Mouse (Mus musculus) liver, embryonic 14.5 days (tissue): ENCODE measurements around the gene Adgre5. TPM values are rescaled to one million over a fixed set of nuclear protein-coding genes. Genes with fewer than 3 reads are reported as not detected.

Source experiments
- ATAC-seq: fragments of 200-750 bp; cut with Nextera tagmentation; 2 replicates; pipeline ENCODE4 v1.8.0; 2017; ENCODE audit warnings: moderate number of reproducible peaks, mild to moderate bottlenecking, moderate library complexity; ENCODE audit not compliant: insufficient read depth
- DNase-seq, 3 experiments: peaks; one replicate each; pipeline ENCODE4 v3.0.0-alpha.2; 2012 to 2013; ENCODE audit warnings: low read depth in 3 of 3, low spot score in 3 of 3
- H3K27ac ChIP-seq: fragments of 300-500 bp; sonication (generic); 2 replicates; pipeline ENCODE4 v1.5.1; 2014; ENCODE audit warnings: moderate library complexity, mild to moderate bottlenecking, control low read depth, inconsistent platforms
- H3K27me3 ChIP-seq: fragments of 300-500 bp; sonication (generic); 2 replicates; pipeline ENCODE4 v1.6.1; 2014; ENCODE audit warnings: mild to moderate bottlenecking, low read length, moderate library complexity; ENCODE audit not compliant: control insufficient read depth, insufficient read depth
- H3K36me3 ChIP-seq: fragments of 300-500 bp; sonication (generic); replicated peaks from 2 replicates; pipeline ENCODE4 v1.6.1; 2014; ENCODE audit warnings: low read depth; ENCODE audit not compliant: control insufficient read depth, insufficient read depth
- H3K4me1 ChIP-seq, 2 experiments: fragments of 200-500 bp in 1 of 2; fragments of 300-500 bp in 1 of 2; sonication (generic) in 1 of 2; replicated peaks; 2 replicates each; pipeline ENCODE4 v1.6.1; 2012 to 2014; ENCODE audit warnings: antibody characterized with exemption in 1 of 2, inconsistent platforms in 1 of 2, low read length in 1 of 2; ENCODE audit not compliant: control insufficient read depth in 2 of 2, insufficient read depth in 2 of 2
- H3K4me2 ChIP-seq: fragments of 300-500 bp; sonication (generic); 2 replicates; pipeline ENCODE4 v1.6.1; 2014; ENCODE audit warnings: low read depth, mild to moderate bottlenecking, control low read depth, moderate library complexity
- H3K4me3 ChIP-seq, 2 experiments: fragments of 200-500 bp in 1 of 2; fragments of 300-500 bp in 1 of 2; sonication (generic) in 1 of 2; 2 replicates each; pipeline ENCODE4 v1.5.1; 2012 to 2014; ENCODE audit warnings: low read depth in 2 of 2, low read length in 2 of 2, mild to moderate bottlenecking in 2 of 2, control low read depth in 1 of 2, inconsistent platforms in 1 of 2, moderate library complexity in 1 of 2; ENCODE audit not compliant: insufficient read depth in 1 of 2
- H3K9ac ChIP-seq: fragments of 300-500 bp; sonication (generic); replicated peaks from 2 replicates; pipeline ENCODE4 v1.6.1; 2014; ENCODE audit warnings: mild to moderate bottlenecking, control low read depth, moderate library complexity
- H3K9me3 ChIP-seq: fragments of 300-500 bp; sonication (generic); 2 replicates; pipeline ENCODE4 v1.6.1; 2016; ENCODE audit warnings: low read length, mixed read lengths; ENCODE audit not compliant: control insufficient read depth
- CTCF ChIP-seq: IDR thresholded peaks from 2 replicates; pipeline ENCODE4 v1.5.1; 2016; ENCODE audit warnings: antibody characterized with exemption, low read depth, control low read depth
- EP300 ChIP-seq: IDR thresholded peaks from 2 replicates; pipeline ENCODE4 v1.6.1; 2016; ENCODE audit warnings: antibody characterized with exemption, low read depth
- WGBS: fragments of 180-500 bp; shearing (Covaris S2); extraction: QIAGEN DNeasy Blood & Tissue Kit; methylation state at CpG from one replicate; pipeline ENCODE4 v1.1.7; 2014; ENCODE audit not compliant: insufficient replicate concordance; 5-methylcytosine and 5-hydroxymethylcytosine counted together
- polyA plus RNA-seq, 2 experiments: library from polyadenylated mRNA; depleted of rRNA in 1 of 2; stranded (reverse) in 1 of 2; unstranded in 1 of 2; fragments of >200 nt; fragmentation: Nextera tagmentation in 1 of 2; extraction: Ambion mirVana in 1 of 2; gene quantifications; 2 replicates each; pipeline versions ENCODE4 v1.2.1 to v1.2.3; 2012 to 2014

The Adgre5 gene
- polyA plus RNA-seq (2012; rRNA removed) (8.6 and 11.3 TPM in 2 replicates), polyA plus RNA-seq (2014; fragmentation: Nextera tagmentation; extraction: Ambion mirVana) (8.7 and 8.9 TPM in 2 replicates)

DNA sequence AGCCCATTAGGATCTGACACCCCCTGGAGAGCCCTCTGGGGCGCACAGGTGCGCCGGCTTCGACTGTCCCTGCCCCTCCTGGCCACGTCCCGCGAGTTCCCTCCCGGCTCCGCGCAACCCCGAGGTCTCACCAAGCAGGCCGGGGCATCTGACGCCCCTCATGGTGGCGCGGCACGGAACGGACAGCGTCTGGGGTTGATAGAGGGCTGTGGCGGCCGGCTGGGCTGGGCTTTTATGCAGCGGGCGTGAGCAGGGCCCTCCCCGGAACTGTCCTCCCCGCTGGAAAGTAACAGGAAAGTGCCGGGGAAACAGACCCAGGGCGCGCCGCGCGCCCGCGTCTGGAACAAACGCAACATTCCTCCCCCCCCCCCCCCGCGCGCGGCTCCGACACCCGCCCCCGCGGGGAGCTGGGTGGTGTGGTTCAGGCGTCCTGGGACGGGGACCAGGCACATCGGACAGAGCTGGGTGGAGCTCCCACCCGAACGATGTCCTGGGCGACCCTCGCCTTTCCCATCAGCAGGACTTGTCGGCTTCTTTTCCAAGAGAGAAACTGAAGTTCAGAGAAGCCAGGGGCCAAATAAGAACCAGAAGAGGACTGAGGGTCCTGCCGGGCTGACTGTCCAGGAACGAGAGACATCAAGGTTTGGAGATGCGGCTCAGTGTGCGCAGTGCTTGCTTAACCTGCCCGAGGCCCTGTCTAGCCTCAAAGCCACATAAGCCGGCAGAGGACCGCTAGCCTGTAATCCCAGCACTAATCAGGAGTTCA is at the start of gene Adgre5:
Gene Adgre5, minus strand, starts transcription at position 351 of the 766 bp plus-strand sequence.
- Histone ChIP-seq H3K4me3 (peak within 1 kb of the TSS; percentile 47 to 59), H3K4me1 (peaks cover 13 to 28% of the 10 kb centered on the region in 2 experiments; a peak in 3 of 4 replicates), H3K9me3 (peaks cover 2% of the 10 kb centered on the region; the same call in 1 of the 2 replicates), H3K4me2 (peak within 1 kb of the TSS; percentile 71), H3K9ac (peak within 1 kb of the TSS; percentile 44), H3K27me3 (no peaks in the 10 kb centered on the region), H3K36me3 (no peaks in the 10 kb centered on the region), H3K27ac (no peak within 1 kb of the TSS; the same call in 1 of the 2 replicates)
- 2% methylated on average over 47 of the region's 56 CpGs for WGBS
- DNase-seq (peak in 1 of 3 experiments; percentile 46), ATAC-seq (peak; percentile 60)
- TF ChIP-seq CTCF, result no peak
- no peak for TF ChIP-seq EP300

DNA sequence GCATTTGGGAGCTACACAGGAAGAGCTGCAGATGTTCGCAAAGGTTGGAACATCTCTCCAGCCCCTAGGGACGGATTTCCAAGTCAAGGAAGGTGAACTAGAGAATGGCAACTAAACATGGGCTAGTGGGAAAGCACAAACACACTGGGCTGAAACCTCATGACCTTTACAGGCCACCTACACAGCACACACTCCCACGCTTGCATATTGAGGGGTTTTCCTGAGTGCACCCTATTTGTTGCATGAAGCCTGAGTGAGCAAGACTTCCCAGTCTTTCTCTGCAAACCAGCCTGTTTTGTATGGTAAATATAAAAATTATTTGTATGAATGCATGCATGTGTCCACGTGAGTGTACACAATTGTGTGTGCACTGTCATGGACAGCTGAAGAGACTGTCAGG is 48.7 kb upstream of the Adgre5 start:
- no peaks in the 10 kb centered on the region for H3K27me3 ChIP-seq
- ATAC-seq (no peak), DNase-seq (no peak)
- no peak overlapping the region for H3K9ac ChIP-seq
- TF ChIP-seq CTCF, result no peak
- TF ChIP-seq EP300, result no peak
- H3K4me3 ChIP-seq, result no peak overlapping the region
- 49% methylated on average over 4 of the region's 4 CpGs for WGBS
- H3K27ac ChIP-seq, result no peak overlapping the region
- H3K9me3 ChIP-seq, result no peaks in the 10 kb centered on the region
- H3K4me2 ChIP-seq, result no peak overlapping the region
- H3K36me3 ChIP-seq, result no peaks in the 10 kb centered on the region
- no peaks in the 10 kb centered on the region for H3K4me1 ChIP-seq

DNA sequence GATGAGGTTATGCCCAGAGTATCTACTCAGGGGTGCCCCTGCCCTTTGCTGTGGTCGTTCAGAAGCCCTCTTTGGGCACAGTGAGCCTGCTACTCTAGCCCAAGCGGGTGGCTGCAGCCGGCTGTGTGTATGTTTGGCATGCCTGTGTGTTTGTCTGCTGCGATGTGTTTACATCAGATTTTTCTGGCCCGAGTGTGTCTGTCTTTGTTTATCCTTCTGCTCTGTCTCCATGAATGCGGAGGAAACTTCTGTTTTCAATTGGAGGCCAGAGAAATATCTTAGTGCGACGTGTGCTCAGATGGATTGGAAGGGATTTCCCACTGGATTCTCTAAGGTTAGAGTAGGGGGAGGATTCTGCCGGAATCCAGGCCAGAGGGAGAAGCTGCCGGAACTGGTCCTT is 43.9 kb upstream of the Adgre5 start:
- no peaks in the 10 kb centered on the region for H3K4me1 ChIP-seq
- no peak overlapping the region for H3K27ac ChIP-seq
- H3K9ac ChIP-seq, result no peak overlapping the region
- H3K9me3 ChIP-seq, result no peaks in the 10 kb centered on the region
- no peak for ATAC-seq
- H3K4me3 ChIP-seq, result no peak overlapping the region
- no peak overlapping the region for H3K4me2 ChIP-seq
- H3K27me3 ChIP-seq, result no peaks in the 10 kb centered on the region
- TF ChIP-seq CTCF, result no peak
- no peak for TF ChIP-seq EP300
- DNase-seq, result no peak
- H3K36me3 ChIP-seq, result no peaks in the 10 kb centered on the region
- 65% methylated on average over 10 of the region's 10 CpGs for WGBS

- no peaks in the 10 kb centered on the region for H3K9me3 ChIP-seq
- TF ChIP-seq CTCF (peak; percentile 95), EP300 (no peak)
- H3K27ac ChIP-seq, result no peak overlapping the region
- peaks cover 0 to 2% of the 10 kb centered on the region in 2 experiments; a peak in 1 of 4 replicates for H3K4me1 ChIP-seq
- H3K36me3 ChIP-seq, result no peaks in the 10 kb centered on the region
- no peak overlapping the region for H3K9ac ChIP-seq
- no peaks in the 10 kb centered on the region for H3K27me3 ChIP-seq
- DNase-seq (peak in 1 of 3 experiments; percentile 24), ATAC-seq (no peak)
- 18% methylated on average over 28 of the region's 28 CpGs for WGBS
- no peak overlapping the region for H3K4me3 ChIP-seq
- H3K4me2 ChIP-seq, result no peak overlapping the region
These were observed 41.9 kb upstream of the Adgre5 start for GRCm38 (mm10) chr8:83782832-83783558.

- Histone ChIP-seq H3K4me1 (peaks cover 0 to 2% of the 10 kb centered on the region in 2 experiments; a peak in 1 of 4 replicates), H3K27me3 (no peaks in the 10 kb centered on the region), H3K9ac (no peak overlapping the region), H3K4me2 (no peak overlapping the region), H3K4me3 (no peak overlapping the region), H3K36me3 (no peaks in the 10 kb centered on the region), H3K27ac (no peak overlapping the region), H3K9me3 (no peaks in the 10 kb centered on the region)
- DNase-seq (no peak), ATAC-seq (peak; percentile 62)
- TF ChIP-seq EP300 (no peak), CTCF (no peak)
- 29% methylated on average over 5 of the region's 5 CpGs for WGBS
These were observed 38.5 kb upstream of the Adgre5 start for GRCm38 (mm10) chr8:83779610-83780009.
